Mouse (Mus musculus): ENCODE measurements around the gene Pkd1l2.
A peak's percentile ranks its signal among the peaks of the same experiment; 100 is the strongest.

Gene Pkd1l2

DNA sequence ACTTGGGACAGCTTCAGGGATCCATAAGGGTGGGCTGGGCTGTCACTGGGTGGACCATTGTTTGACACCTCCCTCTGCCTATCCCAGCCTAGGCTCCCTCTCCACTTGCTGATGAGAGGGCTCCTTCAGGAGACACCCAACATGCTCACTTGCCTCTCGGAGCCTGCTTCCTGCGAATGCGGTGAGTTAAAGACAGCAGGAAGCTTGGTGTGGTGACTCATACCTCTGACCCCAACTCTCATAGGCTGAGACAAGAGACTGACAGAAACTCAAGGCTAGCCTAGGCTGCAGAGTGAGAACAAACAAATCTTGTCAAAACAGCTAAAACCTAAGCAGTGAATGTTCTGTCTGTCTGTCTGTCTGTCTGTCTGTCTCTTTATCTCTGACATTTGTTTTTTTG is 48.9 kb downstream of the Pkd1l2 start:
- DNase-seq (ENCODE audit: low read depth, low spot score) = no peak

DNA sequence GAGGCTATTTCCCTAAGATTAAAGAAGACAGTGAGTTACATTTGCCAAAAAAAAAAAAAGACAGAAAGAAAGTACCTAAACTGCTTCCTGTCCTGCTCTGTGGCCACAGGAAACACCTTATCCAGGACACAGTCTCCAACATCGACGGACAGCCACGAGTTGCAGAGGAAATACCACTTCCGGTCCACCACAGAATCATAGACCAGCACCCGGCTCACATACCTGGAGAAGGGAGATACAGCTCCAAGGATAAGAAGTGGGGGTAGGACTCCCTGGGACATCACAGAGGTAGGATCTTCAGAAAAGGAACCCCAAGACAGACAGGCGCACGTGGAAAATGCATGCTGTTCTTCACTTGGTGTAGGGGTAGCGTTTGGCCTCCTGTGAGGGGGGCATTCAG is 49.6 kb downstream of the Pkd1l2 start:
- no peak for DNase-seq (ENCODE audit: low read depth, low spot score)

DNA sequence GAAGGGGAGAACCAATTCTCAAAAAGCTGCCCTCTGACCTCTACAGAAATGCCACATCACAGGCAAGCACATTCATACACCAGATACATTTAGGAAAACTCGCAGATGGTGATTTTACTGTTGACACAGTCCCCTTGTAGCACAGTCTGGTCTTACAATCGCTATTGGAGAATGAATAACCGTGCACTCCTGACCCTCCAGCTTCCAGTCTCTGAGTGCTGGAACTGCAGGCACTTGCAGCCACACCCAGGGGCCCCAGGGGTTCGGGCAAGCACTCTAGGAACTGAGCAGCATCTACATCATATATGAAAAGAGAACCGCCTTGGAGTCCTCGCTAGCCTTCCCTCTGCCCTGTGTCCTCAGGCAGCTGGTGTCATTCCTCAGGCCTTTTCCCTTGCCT is 50.8 kb downstream of the Pkd1l2 start:
- no peak for DNase-seq (ENCODE audit: low read depth, low spot score)

DNA sequence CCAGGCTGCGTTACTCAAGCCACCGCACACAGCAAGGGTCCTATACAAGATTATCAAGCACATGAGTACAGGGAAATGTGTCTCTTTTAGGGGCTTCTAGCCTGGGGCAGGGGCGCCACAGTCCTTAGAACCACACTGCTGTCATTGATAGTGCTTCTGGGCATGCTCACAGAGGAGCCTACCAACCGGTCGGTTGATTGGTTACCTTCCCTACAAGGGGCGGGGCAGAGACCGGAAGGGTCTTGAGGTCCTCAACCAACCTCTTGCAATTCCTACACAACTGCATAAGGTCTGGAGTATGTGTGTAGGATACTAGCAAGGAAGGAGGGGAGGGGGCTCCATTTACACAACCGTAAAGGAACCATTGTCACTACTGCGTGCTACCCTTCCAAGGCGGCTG is 53.6 kb downstream of the Pkd1l2 start:
- DNase-seq (ENCODE audit: low read depth, low spot score) = no peak

DNA sequence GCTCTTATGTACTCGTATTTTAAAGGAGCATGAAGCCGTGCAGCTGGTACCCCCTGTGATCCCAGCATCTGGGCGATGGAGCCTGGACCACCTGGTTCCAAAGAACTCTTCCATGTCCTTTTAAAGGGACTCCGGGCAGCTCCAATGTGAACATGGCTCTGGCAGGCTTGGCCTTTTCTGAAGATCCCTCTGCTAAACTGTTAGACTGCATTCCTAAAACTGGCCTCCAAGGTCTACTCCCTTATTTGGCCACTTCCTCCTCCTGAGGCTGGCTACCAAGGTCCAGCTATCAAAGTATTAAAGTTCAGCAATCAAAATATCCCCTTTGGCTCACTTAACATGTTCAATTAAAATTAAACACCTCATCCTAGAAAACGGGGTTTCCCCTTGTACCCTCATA is 54.6 kb downstream of the Pkd1l2 start:
- no peak for DNase-seq (ENCODE audit: low read depth, low spot score)

DNA sequence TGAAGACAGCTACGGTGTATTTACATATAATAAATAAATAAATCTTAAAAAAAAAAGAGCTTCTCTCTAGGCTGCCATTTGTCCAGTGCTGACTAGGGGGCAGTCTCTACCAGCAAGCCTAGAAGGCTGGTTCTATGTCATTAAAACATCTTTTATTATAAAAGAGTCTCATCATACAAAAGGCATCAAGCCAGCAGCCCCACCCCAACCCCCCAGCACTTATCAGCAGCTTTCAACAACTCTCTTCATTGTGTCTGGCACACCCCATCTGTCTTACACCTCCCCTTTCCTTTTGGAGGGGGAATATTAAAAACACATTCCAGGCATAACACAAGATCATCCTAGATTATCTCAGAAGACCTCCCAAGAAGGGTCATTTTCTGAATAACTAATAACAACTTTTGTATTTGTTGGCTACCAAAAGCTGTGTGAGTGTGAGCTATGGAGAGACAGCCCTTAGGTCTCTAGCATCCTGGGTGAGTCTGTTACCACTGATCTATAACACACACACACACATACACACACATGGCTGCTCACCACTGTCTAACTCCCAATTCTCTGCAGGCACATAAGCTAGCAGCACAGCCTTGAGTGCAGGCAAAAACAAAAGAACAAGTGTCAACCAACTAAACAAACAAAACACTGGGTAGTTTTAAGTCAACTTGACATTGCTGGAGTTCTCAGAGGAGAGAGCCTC is 59.8 kb downstream of the Pkd1l2 start:
- no peak for DNase-seq (ENCODE audit: low read depth, low spot score)

DNA sequence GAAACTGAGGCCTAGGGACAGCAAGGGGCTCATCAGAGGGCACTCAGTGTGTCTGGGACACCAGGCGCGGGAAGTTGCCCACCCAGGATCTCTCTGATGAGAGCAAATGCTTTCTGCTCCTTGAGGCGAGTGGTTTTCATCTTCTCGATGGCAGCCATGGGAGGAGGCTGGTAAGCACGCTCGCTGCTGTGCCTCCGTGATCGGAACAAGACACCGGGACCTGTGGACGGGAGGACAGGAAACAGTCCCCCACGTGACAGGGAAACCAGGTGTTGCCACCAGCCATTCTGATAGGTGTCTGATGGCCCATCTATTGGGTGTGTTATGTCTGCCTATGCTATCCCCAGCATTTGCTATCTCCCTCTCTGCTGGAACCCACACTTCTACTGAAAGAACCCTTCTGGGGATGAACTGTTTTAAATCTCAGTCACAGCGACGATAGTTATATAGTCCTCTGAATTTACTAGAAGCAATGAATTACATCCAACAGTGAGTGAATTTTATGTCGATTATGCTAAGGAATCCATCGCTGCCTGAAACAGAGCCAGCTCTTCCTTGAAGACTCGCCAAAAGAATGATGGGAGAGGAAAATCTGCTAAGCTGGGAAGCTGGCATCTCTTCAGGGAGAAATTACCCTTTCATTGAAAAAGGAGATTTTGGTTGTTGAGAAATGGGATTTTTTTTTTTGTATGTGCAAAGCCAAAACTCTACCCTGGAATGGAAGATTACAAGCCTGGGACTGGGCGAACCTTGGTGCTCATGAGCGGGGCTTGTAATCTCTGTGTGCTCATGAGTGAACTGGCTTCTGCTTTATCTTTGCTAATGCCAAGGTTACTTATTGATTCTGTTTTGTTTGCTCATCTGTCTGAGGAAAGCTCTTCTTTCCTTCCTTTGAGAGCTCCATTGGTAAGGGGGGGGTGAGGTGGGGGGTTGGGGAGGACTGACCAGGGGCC is 62.6 kb downstream of the Pkd1l2 start:
- no peak for DNase-seq (ENCODE audit: low read depth, low spot score)

DNA sequence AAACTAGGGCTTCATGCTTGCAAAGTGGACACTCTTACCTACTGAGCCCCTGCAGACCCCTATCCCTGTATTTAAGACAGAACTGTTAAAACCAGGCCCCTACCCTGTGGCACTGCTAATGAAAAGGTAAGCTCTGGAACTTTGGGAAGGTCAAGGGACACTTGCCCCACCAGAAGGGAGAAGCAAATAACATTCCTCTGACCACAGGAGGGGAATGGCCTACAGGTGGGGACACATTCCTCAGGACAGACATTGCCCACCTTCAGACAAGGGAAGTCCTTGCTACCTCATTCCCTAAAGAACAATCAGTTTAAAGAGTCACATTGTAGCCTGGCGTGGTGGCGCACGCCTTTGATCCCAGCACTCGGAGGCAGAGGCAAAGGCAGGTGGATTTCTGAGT is 64.4 kb downstream of the Pkd1l2 start:
- DNase-seq (ENCODE audit: low read depth, low spot score) = no peak

DNA sequence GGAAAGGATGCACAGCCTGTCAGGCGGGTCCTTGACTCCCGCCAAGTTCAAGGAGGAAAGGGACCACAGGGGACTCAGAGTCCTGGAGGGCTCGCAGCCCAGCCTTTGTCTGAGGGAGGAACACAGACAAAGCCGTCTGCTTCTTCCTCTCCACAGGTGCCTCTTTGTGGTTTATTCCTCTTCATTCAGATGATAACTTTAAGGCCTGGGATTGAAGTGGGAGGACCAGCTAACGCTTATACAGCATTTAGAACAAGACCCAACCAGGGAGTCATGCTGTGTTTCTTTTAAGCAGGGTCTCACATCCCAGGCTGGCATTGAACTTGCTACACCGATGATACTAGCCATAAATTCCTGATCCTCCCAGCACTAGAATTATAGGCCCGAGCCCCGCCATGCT is 65.2 kb downstream of the Pkd1l2 start:
- DNase-seq (ENCODE audit: low read depth, low spot score) = no peak

DNA sequence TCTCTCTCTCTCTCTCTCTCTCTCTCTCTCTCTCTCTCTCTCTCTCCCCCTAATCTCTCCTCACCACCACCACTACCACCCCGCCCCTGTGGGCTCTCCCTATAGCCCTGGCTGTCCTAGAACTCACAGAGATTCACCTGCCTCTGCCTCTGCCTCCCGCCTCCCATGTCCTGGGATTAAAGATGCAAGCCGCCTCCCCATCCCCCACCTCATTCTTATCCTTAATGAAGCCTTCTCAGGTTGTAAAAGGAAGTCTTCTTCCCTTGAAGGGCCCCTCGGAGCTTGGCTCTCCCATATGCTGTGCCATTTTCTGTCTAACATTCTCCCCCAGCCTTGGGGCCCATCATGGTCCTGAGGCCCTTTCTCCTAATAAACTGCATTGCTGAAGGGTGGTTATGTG is 66.6 kb downstream of the Pkd1l2 start:
- no peak for DNase-seq (ENCODE audit: low read depth, low spot score)

DNA sequence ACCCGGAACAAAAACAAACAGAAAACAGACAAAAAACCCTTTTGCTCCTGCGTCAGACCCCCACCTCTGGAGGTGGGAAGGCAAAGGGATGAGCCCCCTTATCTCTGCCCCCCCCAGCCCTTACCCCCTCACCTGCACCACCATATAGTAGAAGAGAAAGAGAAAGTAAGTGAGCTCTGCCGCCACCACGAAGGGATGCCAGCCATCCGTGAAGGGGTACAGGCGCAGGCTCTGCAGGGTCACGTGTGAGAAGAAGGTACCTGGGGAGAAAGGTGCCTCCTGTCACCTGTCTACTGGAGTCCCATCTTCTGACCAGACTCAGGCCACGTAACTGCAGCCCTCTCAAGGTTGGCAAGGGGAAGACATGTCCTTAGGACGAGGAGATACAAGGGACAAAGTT is 70.9 kb downstream of the Pkd1l2 start:
- no peak for DNase-seq (ENCODE audit: low read depth, low spot score)

DNA sequence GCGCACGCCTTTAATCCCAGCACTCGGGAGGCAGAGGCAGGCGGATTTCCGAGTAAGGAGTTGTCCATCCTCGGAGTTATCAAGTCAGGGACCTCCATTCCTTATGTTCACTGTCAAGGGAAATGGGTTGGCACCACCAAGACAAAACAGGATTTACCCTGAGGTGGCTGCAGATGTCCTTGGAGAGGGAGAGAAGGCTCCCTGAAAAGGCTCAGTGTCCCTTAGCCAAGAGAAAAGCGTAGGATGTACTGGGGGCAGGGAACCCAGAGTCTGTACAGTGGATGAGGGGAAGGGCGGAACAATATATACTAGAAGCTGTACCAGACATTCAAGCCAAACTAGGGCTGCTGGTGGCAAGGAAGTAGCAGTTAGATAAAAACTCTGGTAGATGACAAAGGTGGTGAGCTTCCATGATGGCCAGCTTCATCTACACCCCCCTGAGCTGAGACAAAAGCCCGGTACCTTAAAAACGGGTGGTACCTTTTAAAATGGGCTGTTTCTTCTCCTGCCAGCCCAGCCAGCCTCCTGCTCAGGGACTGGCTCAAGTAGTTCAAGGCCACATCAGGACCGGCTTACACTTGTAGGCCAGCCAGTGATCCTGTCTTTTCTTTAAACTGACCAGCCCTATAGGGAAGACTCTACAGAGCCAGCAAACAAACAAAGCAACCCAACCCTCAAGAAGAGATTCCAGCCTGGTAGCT is 88.1 kb downstream of the Pkd1l2 start:
- DNase-seq (ENCODE audit: low read depth, low spot score) = no peak

DNA sequence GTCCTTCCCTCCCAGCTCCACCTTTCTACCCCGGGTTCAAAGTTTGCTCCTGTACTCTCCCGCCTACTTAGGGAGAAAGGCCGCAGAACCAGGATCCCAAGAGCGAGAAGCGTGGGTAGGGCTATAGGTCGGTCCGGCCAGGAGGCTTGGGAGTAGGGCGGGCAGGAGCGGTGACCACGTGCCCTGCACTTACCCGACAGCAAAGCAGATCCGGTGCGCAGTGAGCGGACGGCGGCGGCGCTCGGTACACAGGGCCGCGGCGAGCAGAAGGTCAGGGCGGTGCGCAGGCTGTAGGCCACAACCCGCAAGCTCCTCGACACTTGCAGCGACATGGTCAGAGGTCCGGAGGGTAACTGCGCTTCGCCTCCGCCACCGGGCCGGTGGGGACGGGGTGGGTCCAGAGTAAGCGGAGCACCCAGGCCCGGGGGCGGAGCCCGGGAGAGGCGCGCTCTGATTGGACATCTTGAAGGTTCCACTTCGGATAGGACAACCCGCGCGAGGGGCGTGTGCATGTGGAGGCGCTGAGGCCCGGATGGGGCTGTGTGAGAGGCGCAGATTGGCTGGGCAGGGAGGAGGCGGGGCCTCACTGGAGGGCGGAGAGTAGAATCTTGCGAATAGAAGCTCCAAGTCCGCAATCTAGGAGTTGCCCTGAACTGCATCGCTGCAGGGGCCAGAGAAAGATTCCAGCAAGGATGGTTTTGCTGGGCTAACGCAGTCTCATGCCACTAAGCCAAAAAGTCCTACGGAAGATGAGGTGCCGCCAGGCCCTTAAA is 89.0 kb downstream of the Pkd1l2 start, which contains the start of gene Gcsh:
Gcsh (minus strand) TSS at position 443 of the 773 bp plus-strand sequence.
- peak; percentile 97 for DNase-seq (ENCODE audit: low read depth, low spot score)

DNA sequence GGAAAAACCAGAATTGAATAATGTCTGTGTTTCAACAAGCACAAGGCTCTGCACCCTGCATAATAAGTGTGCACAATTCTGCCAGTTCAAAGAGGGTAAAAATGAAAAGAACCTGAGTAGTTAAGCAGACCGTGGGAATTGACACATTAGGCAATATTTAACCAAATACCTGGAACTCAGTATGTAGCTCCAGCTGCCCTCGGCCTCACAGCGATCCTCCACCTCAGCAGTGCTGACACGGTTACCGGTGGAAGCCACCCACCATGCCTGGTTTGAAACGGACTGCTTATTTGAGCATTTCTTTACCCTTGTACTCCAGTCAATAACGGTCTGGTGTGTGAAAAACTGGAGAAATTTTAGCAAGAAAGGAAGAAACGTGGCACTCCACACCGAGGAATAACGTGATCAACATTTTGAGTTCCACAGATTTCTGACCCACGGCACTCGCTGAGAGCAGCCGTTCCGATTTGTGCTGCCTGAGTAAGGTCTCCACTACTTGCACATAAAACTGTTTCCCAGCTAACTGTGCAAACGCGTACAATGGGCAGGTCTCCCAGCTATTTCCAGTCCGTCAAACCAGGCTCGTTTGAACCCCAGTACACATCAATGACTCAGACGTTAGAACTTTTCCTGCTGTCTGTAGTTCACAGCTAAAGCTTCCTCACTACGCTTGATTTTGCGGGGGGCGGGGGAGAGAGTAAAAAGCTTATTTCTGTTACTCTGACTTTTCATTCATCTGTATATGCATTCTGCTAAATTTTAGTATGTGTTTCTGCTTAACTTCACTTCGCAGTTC is 89.9 kb downstream of the Pkd1l2 start:
- DNase-seq (ENCODE audit: low read depth, low spot score) = peak; percentile 5

DNA sequence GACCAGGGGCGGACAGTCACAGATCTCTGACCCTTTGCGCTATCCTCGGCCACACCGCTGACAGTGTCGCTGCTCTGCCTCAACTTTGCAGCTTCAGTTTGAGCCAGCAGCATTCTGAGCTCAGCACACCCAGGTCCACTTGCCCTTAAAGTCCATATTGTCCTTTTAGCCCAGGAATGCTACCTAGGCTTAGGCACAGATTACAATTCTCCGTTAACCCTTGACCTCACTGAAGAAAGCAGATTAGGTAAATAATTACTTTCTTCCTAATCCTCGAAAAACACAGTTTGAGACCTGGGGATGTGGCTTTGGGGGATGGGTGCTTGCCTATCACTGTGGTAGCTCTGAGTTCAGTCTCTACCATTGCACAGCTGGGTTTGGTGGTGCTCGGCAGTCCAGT is 91.0 kb downstream of the Pkd1l2 start:
- DNase-seq (ENCODE audit: low read depth, low spot score) = no peak

DNA sequence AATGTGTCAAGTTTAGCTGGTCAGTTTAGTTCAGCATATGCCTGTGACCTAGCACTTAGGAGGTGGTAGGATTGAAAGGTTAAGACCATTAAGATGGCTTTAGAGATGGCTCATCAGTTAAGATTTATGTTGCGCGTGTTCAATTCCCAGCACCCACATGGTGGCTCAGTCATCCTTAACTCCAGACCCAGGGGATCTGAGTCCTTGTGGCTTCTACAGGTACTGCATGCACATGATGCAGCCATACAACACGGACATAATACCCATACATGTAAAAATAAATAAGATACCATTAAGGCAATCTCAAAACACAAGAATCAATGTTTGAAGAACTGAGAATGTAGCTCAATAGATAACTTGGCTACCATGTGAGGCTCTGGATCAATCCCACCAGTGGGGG is 92.4 kb downstream of the Pkd1l2 start:
- DNase-seq (ENCODE audit: low read depth, low spot score) = no peak

DNA sequence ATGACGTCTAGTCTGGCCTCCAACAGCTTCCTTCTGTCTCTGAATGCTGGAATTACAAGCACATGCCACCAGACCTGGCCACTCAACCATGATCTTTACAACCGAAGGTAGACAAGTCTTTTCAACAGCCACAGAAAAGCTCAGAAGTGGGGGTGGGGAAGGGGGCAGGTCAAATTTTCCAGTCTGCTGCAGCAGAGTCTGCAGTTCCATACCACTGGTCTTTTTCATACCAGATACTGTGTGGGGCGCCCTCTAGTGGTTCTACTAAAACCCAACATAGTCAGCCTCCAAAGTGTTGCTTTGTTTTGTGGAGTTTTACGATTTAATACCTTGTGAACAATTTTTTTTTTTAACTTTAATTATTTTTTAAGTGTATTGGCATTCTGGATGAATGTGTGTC is 102.1 kb downstream of the Pkd1l2 start:
- peak; percentile 68 for DNase-seq (ENCODE audit: low read depth, low spot score)

DNA sequence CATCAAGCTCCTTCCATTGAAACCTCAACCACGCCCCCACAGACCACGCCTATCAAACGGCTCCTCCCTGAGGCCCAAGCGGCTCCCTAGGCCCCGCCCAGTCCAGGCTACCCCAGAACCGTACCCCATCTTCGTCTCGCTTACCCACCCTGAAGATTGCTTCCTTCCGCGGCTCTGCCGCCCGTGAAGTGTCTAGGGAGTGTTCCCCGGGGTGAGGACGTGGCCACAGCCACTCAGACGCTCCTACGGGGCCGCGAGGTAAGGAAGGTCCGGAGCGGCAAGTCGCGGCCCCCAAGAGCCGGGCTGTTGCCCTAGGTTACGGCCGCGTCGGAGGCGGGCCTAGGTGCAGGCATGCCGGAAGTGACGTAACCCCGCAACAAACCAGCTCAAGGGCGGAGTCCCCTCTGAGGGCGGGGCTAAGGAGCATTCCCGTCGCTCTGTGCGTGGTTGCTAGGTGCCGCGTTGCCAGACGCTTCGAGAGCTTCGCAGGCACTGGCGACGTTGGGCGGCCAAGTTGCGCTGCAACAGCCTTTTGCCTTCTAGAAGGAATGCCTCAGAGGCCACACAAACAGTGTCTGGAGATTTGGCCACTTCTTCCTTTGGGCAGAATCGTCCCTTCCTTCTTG is 103.5 kb downstream of the Pkd1l2 start, which contains the start of gene 1700030J22Rik:
1700030J22Rik (minus strand) TSS at position 329 of the 626 bp plus-strand sequence.
- DNase-seq (ENCODE audit: low read depth, low spot score) = peak; percentile 98

DNA sequence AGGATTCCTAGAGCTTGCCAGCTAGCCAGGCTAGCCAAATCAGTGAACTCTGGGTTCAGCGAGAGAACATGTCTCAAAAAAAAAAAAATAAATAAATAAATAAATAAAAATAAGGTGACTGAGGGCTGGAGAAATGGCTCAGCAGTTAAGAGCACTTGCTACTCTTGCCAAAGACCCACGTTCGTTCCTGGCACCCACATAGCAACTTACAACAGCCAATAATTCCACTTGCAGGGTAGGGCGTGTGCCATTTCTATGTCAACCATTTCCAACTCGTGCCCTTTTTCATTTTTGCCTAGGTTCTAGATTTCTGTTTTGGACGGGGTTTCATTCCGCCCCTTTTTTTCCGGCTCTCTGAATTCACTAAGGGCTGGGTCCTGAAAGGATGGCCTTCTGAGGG is 104.2 kb downstream of the Pkd1l2 start:
- DNase-seq (ENCODE audit: low read depth, low spot score) = no peak

DNA sequence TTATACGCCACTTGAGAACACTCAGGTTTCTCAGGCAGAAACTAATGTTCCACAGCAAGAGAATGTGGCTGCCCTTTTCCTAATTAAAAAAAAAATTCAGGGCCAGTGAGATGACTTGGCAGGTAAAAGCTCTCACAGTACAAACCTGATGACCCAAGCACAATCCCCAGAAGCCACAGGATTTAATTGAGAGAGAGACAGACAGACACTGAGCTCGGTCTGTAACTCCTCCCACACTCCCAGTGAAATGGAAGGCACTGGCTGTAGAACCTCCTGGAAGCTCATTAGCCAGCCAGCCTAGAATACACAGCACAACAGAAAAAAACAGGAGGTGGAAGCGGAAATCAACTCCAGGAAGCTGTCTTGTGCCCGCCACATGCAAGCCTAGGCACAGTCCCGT is 106.6 kb downstream of the Pkd1l2 start:
- DNase-seq (ENCODE audit: low read depth, low spot score) = no peak

Data from forelimb bud, embryonic 11.5 days (tissue).